Mouse (Mus musculus) liver, embryonic 13.5 days (tissue): ENCODE measurements around the gene Mrps2. TPM values are rescaled to one million over a fixed set of nuclear protein-coding genes. Genes with fewer than 3 reads are reported as not detected.

ENCODE experiments used
- polyA plus RNA-seq: library from polyadenylated mRNA; unstranded; fragments of >200 nt; fragmentation: Nextera tagmentation; extraction: Ambion mirVana; gene quantifications from 2 replicates; pipeline ENCODE4 v1.2.1, GENCODE M21; 2015

Gene Mrps2
- polyA plus RNA-seq, 1 experiment from 2014 or later, result 31.0 TPM

Other genes with a start within 250 kb of the Mrps2 start
- 0.16 and 0.19 TPM in 2 replicates for gene Ppp1r26, start 21.3 kb upstream of the Mrps2 start, polyA plus RNA-seq
- 0.14 TPM in 1 of 2 replicates, not detected in the other for gene 1700007K13Rik, start 1.7 kb upstream of the Mrps2 start, polyA plus RNA-seq
- 0.36 and 0.44 TPM in 2 replicates for gene Gbgt1, start 28.8 kb downstream of the Mrps2 start, polyA plus RNA-seq
- 0.52 and 1.1 TPM in 2 replicates for gene Gm10134, start 38.0 kb downstream of the Mrps2 start, polyA plus RNA-seq
- 1.7 and 2.5 TPM in 2 replicates for gene Ralgds, start 45.1 kb downstream of the Mrps2 start, polyA plus RNA-seq
- 0.05 and 0.34 TPM in 2 replicates for gene Cel, start 95.3 kb downstream of the Mrps2 start, polyA plus RNA-seq
- gene Gtf3c5, start 115.7 kb downstream of the Mrps2 start, polyA plus RNA-seq, result 16.9 and 19.3 TPM in 2 replicates
- 99.2 and 109 TPM in 2 replicates for gene Gfi1b, start 153.9 kb downstream of the Mrps2 start, polyA plus RNA-seq
- gene Tsc1, start 173.2 kb downstream of the Mrps2 start, polyA plus RNA-seq, result 7.8 and 8.4 TPM in 2 replicates
- 2.0 and 2.4 TPM in 2 replicates for gene Spaca9, start 231.7 kb downstream of the Mrps2 start, polyA plus RNA-seq
- gene Ak8, start 232.1 kb downstream of the Mrps2 start, polyA plus RNA-seq, result 0.16 and 0.34 TPM in 2 replicates